Mouse (Mus musculus): ENCODE measurements around the gene Ppat. TPM values are rescaled to one million over a fixed set of nuclear protein-coding genes. Genes with fewer than 3 reads are reported as not detected.
A peak's percentile ranks its signal among the peaks of the same experiment; 100 is the strongest.
"Not testable (repeated sequence)": the region's sequence is repeated elsewhere in the genome, so short reads cannot be mapped to it uniquely, and the experiment has no call there.

The Ppat gene
- polyA plus RNA-seq, 1 experiment: 89.3 TPM

DNA sequence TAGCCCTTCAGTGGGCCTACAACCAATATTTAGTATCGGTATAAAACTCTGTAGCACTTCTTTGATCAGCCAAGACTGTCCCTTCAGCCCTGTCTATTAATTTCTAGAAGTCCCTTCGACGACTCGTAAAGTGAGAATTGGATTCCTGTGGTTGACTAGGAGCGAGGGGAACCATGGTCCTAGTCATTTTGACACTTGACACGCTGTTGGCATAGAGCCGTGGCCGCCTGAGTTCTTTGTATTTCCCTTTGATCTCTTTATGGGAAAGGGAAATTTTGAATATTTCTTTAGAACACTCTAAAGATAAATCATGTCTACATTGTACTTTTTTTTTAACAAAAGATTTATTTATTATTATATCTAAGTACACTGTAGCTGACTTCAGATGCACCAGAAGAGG lies 24.4 kb upstream of the Ppat start:
- H3K36me3 ChIP-seq (ENCODE audit: control insufficient read depth, insufficient read depth, low read length, poor library complexity, severe bottlenecking): peaks cover 12% of the 10 kb centered on the region
- peak overlapping the region; percentile 85; the same call in 1 of the 2 replicates for H3K9ac ChIP-seq (ENCODE audit: low read depth, poor library complexity, severe bottlenecking)

DNA sequence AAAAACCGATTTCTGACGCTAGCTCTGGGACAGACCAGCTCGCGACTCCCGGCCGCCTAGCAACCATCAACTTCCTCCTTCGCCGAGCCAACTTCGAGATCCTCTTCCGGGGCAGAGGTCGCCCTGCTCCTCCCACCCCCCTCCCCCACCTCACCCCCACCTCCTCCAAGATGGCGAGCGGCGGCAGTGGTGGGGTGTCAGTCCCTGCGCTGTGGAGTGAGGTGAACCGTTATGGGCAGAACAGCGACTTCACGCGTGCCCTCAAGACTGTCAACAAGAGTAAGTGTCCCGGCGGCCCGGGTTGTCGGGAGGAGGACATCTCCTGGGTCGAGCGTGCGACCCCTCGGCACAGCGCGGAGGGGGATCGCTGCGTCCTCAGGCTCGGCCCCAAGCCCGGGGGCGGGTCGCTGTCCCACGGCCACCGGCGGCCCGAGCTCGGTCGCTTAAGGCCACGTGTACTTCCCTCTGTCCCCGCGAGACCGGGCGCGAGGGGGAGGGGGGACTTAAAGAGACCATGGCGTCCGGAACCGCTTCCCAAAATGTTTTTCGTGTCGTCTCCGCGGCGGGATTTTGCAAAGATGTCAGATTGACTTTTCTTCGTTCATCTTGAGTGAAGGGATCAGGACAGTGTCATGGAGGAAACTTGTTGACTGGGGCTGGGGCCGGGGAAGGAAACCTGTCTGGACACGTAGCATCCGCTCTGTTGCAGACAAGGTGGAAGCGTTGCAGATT lies 23.3 kb upstream of the Ppat start, which contains the start of gene Srp72:
TSS of gene Srp72 (plus strand) at position 130 of the 732 bp plus-strand sequence.
- H3K27ac ChIP-seq (ENCODE audit: insufficient read depth, low read length): no peak within 1 kb of the TSS
- peaks cover 14% of the 10 kb centered on the region for H3K36me3 ChIP-seq (ENCODE audit: control insufficient read depth, insufficient read depth, low read length, poor library complexity, severe bottlenecking)
- H3K9me3 ChIP-seq (replicated peaks; ENCODE audit: control insufficient read depth, insufficient read depth, low read length, poor library complexity, severe bottlenecking): no peaks in the 10 kb centered on the region
- H3K4me1 ChIP-seq (ENCODE audit: control insufficient read depth, insufficient read depth, low read length): no peaks in the 10 kb centered on the region
- H3K4me3 ChIP-seq (ENCODE audit: low read depth, low read length): peak within 1 kb of the TSS; percentile 99
- no peaks in the 10 kb centered on the region for H3K27me3 ChIP-seq (ENCODE audit: control insufficient read depth, insufficient read depth, low read length, poor library complexity, severe bottlenecking)
- TF ChIP-seq POLR2A (IDR thresholded peaks at IDR 0.05; ENCODE audit: insufficient read depth, low read length) (peak; percentile 40), EP300 (IDR thresholded peaks at IDR 0.05; ENCODE audit: insufficient read depth, low read depth, low read length) (no peak), CTCF (IDR thresholded peaks at IDR 0.05; ENCODE audit: low read depth, low read length) (no peak)
- H3K9ac ChIP-seq (ENCODE audit: low read depth, poor library complexity, severe bottlenecking): peak within 1 kb of the TSS; percentile 85

More for the DNA sequence above, 24.4 kb upstream of the Ppat start:
- no peaks in the 10 kb centered on the region for H3K9me3 ChIP-seq (replicated peaks; ENCODE audit: control insufficient read depth, insufficient read depth, low read length, poor library complexity, severe bottlenecking)
- no peak overlapping the region for H3K27ac ChIP-seq (ENCODE audit: insufficient read depth, low read length)
- TF ChIP-seq EP300 (IDR thresholded peaks at IDR 0.05; ENCODE audit: insufficient read depth, low read depth, low read length) (no peak), POLR2A (IDR thresholded peaks at IDR 0.05; ENCODE audit: insufficient read depth, low read length) (no peak), CTCF (IDR thresholded peaks at IDR 0.05; ENCODE audit: low read depth, low read length) (no peak)
- H3K4me1 ChIP-seq (ENCODE audit: control insufficient read depth, insufficient read depth, low read length): no peaks in the 10 kb centered on the region
- no peak overlapping the region for H3K4me3 ChIP-seq (ENCODE audit: low read depth, low read length)
- no peaks in the 10 kb centered on the region for H3K27me3 ChIP-seq (ENCODE audit: control insufficient read depth, insufficient read depth, low read length, poor library complexity, severe bottlenecking)

DNA sequence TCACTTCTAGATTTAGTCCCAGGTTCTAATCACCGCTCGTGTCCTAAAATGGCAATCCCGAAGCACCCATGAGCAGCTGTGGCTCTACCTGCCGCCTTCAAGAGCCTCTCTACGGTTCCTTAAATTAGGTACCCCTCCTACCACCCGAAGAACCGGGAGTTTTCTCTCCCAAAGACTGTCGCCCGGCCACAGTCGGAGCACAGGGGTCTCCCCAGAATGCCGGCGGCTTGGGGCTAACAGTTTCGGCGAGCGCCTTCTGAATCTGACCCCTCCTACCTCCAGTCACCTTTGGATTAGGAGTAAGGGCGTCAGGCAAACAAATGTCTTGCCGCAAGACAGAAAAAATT lies 22.8 kb upstream of the Ppat start:
- Histone ChIP-seq H3K9ac (ENCODE audit: low read depth, poor library complexity, severe bottlenecking) (peak overlapping the region; percentile 85), H3K4me3 (ENCODE audit: low read depth, low read length) (peak overlapping the region; percentile 99), H3K27ac (ENCODE audit: insufficient read depth, low read length) (no peak overlapping the region), H3K36me3 (ENCODE audit: control insufficient read depth, insufficient read depth, low read length, poor library complexity, severe bottlenecking) (peaks cover 16% of the 10 kb centered on the region), H3K9me3 (replicated peaks; ENCODE audit: control insufficient read depth, insufficient read depth, low read length, poor library complexity, severe bottlenecking) (no peaks in the 10 kb centered on the region), H3K4me1 (ENCODE audit: control insufficient read depth, insufficient read depth, low read length) (no peaks in the 10 kb centered on the region), H3K27me3 (ENCODE audit: control insufficient read depth, insufficient read depth, low read length, poor library complexity, severe bottlenecking) (no peaks in the 10 kb centered on the region)
- TF ChIP-seq POLR2A (IDR thresholded peaks at IDR 0.05; ENCODE audit: insufficient read depth, low read length) (no peak), EP300 (IDR thresholded peaks at IDR 0.05; ENCODE audit: insufficient read depth, low read depth, low read length) (no peak), CTCF (IDR thresholded peaks at IDR 0.05; ENCODE audit: low read depth, low read length) (no peak)

DNA sequence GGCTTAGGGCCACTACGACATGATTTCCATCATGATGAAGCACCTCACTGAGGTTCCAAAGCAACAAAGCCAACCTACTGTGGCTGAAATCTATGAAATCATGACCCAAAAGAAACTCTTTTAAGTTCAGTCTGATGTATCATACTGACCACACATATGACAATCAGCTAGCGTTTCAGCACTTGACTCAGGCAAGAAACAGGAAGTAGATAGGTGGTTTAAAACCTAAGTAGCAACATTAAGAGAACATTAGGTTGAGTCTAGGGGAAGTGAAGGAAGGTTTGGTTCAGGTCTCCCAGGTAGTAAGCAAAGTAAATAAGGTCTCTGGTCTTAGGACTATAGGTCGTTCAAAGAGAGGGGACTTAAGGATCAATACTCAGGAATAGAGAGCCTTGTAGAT lies 22.1 kb upstream of the Ppat start:
- Histone ChIP-seq H3K4me1 (ENCODE audit: control insufficient read depth, insufficient read depth, low read length) (no peaks in the 10 kb centered on the region), H3K27ac (ENCODE audit: insufficient read depth, low read length) (no peak overlapping the region), H3K9me3 (replicated peaks; ENCODE audit: control insufficient read depth, insufficient read depth, low read length, poor library complexity, severe bottlenecking) (no peaks in the 10 kb centered on the region), H3K9ac (ENCODE audit: low read depth, poor library complexity, severe bottlenecking) (no peak overlapping the region), H3K4me3 (ENCODE audit: low read depth, low read length) (no peak overlapping the region), H3K36me3 (ENCODE audit: control insufficient read depth, insufficient read depth, low read length, poor library complexity, severe bottlenecking) (peaks cover 19% of the 10 kb centered on the region), H3K27me3 (ENCODE audit: control insufficient read depth, insufficient read depth, low read length, poor library complexity, severe bottlenecking) (no peaks in the 10 kb centered on the region)
- no peak for TF ChIP-seq POLR2A (IDR thresholded peaks at IDR 0.05; ENCODE audit: insufficient read depth, low read length)
- TF ChIP-seq CTCF (IDR thresholded peaks at IDR 0.05; ENCODE audit: low read depth, low read length): no peak
- TF ChIP-seq EP300 (IDR thresholded peaks at IDR 0.05; ENCODE audit: insufficient read depth, low read depth, low read length): no peak

DNA sequence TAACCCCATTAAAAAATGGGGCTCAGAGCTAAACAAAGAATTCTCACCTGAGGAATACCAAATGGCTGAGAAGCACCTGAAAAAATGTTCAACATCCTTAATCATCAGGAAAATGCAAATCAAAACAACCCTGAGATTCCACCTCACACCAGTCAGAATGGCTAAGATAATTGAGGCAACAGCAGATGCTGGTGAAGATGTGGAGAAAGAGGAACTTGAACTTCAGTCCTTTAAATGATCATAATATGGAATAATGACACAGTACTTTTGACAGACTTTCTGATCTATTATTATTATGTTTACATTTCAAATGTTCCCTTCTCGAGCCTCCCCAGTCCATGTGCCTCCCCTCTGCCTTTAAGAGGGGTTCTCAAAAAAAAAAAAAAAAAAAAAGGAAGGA lies 19.7 kb upstream of the Ppat start:
- not testable (repeated sequence) for H3K4me3 ChIP-seq (ENCODE audit: low read depth, low read length); H3K27me3 ChIP-seq (ENCODE audit: control insufficient read depth, insufficient read depth, low read length, poor library complexity, severe bottlenecking); H3K4me1 ChIP-seq (ENCODE audit: control insufficient read depth, insufficient read depth, low read length); H3K9me3 ChIP-seq (replicated peaks; ENCODE audit: control insufficient read depth, insufficient read depth, low read length, poor library complexity, severe bottlenecking); H3K9ac ChIP-seq (ENCODE audit: low read depth, poor library complexity, severe bottlenecking); H3K27ac ChIP-seq (ENCODE audit: insufficient read depth, low read length)
- peaks cover 32% of the 10 kb centered on the region for H3K36me3 ChIP-seq (ENCODE audit: control insufficient read depth, insufficient read depth, low read length, poor library complexity, severe bottlenecking)

DNA sequence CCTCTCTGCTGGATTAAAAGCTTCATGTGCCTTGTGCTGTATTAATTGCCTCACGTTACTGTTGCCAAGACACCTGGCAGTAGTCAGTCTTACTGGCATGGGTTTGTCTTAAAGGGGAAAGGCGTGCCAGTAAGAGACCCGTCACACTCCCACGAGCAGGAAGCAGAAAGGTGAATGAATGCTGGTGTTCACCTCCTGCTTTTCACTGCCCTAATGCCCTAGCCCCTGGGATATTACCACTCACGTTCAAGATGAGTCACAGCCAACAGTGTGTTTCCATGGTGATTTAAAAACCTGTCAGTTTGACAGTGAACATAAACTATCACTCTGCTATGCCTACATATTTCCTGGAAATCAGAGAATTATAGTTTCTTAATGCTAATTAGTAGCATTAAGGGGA lies 17.9 kb upstream of the Ppat start:
- H3K36me3 ChIP-seq (ENCODE audit: control insufficient read depth, insufficient read depth, low read length, poor library complexity, severe bottlenecking): peaks cover 49% of the 10 kb centered on the region
- TF ChIP-seq POLR2A (IDR thresholded peaks at IDR 0.05; ENCODE audit: insufficient read depth, low read length) (no peak), CTCF (IDR thresholded peaks at IDR 0.05; ENCODE audit: low read depth, low read length) (no peak), EP300 (IDR thresholded peaks at IDR 0.05; ENCODE audit: insufficient read depth, low read depth, low read length) (no peak)

More for the DNA sequence above, 17.9 kb upstream of the Ppat start:
- Histone ChIP-seq H3K9me3 (replicated peaks; ENCODE audit: control insufficient read depth, insufficient read depth, low read length, poor library complexity, severe bottlenecking) (no peaks in the 10 kb centered on the region), H3K4me1 (ENCODE audit: control insufficient read depth, insufficient read depth, low read length) (no peaks in the 10 kb centered on the region), H3K9ac (ENCODE audit: low read depth, poor library complexity, severe bottlenecking) (no peak overlapping the region), H3K27me3 (ENCODE audit: control insufficient read depth, insufficient read depth, low read length, poor library complexity, severe bottlenecking) (no peaks in the 10 kb centered on the region), H3K27ac (ENCODE audit: insufficient read depth, low read length) (no peak overlapping the region), H3K4me3 (ENCODE audit: low read depth, low read length) (no peak overlapping the region)
